ENCODE assay signal across 14 mouse cellular contexts in the genomic region with DNA sequence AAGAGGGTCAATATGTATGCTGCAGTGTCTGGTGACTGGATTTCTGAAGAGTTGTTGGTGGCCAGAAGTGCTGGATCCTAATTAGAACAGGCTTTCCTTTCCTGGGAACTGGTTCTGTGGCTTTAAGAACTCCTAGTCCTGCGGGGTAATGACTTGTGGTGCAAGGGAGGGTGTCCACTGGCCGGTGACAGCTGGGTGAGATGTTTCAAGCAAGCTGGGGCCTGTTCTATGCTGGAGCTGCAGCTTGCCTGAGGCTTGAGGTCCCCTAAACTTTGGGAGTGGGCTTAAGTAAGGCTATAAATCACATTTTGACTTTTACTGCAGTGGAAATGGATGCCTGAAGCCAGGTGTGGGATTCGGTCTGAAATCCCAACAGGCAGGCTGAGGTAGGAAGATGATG. TPM values are rescaled to one million over a fixed set of nuclear protein-coding genes. Genes with fewer than 3 reads are reported as not detected.
DNase-seq lines count a peak whose midpoint lies in the region; ATAC-seq lines count a peak whose summit lies in the region.
"Had no signal": no experiment of that assay in that cellular context is flagged by ENCODE, and none has a peak within 500 bp of the region (broad histone marks: within the 10 kb centered on the region; RNA-seq: fewer than 3 reads in every experiment).

No protein-coding gene starts in this region.

- H3K9me3 ChIP-seq in lung, embryonic 15.5 days = no peaks in the 10 kb centered on the region
- H3K9me3 ChIP-seq: G1E; limb, embryonic 15.5 days had no signal

- WGBS in lung, embryonic 15.5 days = 37% methylated on average over 3 of the region's 3 CpGs

- H3K27me3 ChIP-seq in lung, embryonic 15.5 days = no peaks in the 10 kb centered on the region
- H3K27me3 ChIP-seq: limb, embryonic 15.5 days had no signal

- intact Hi-C loops in left cerebral cortex, postnatal 4 days (cut with DNase I) = no loop called here

- no peak overlapping the region for H3K4me2 ChIP-seq in lung, embryonic 15.5 days
- H3K4me2 ChIP-seq: limb, embryonic 15.5 days had no signal

- DNase-seq in embryo, embryonic 10 days (ENCODE audit: low spot score) = peak; percentile 48
- no peak for DNase-seq in embryo, embryonic 9.5 days (ENCODE audit: extremely low spot score)
- peak; percentile 46 for DNase-seq in adipocyte (ENCODE audit: low spot score)
- peak; percentile 32 for DNase-seq in heart, postnatal 4 days
- no peak for DNase-seq in left cerebral cortex, postnatal 4 days
- DNase-seq in c-Kit-positive CD71-positive TER-119-positive erythroid progenitor cells, embryonic 14.5 days (ENCODE audit: low spot score) = no peak
- DNase-seq: gastrocnemius, postnatal 36 days had no signal

- H3K36me3 ChIP-seq in lung, embryonic 15.5 days = peaks cover 57% of the 10 kb centered on the region
- H3K36me3 ChIP-seq: G1E had no signal

- no peak for ATAC-seq in lung, embryonic 15.5 days (ENCODE audit: borderline replicate concordance, extremely low read depth, low FRiP score, low TSS enrichment)
- no peak for ATAC-seq in megakaryocyte, adult 5-6 weeks (ENCODE audit: poor library complexity, severe bottlenecking)

- peaks cover 21% of the 10 kb centered on the region for H3K4me1 ChIP-seq in lung, embryonic 15.5 days

- peak overlapping the region; percentile 42; the same call in 1 of the 2 replicates for H3K27ac ChIP-seq in lung, embryonic 15.5 days

- no peak overlapping the region for H3K4me3 ChIP-seq in lung, embryonic 15.5 days
- H3K4me3 ChIP-seq: limb, embryonic 15.5 days had no signal

- no peak overlapping the region for H3K9ac ChIP-seq in lung, embryonic 15.5 days
- H3K9ac ChIP-seq: limb, embryonic 15.5 days had no signal

RNA-seq across cellular contexts. Expression of a gene that starts 30.5 kb away (rescaled TPM):
- total RNA-seq in heart, postnatal 4 days (2021) = 100 to 1,000 TPM; 266 to 279 TPM
- 111 and 118 TPM in 2 replicates for polyA plus RNA-seq in lung, embryonic 15.5 days (2015; fragmentation: Nextera tagmentation; extraction: Ambion mirVana)
- 0.20 and 1.0 TPM in 2 replicates for total RNA-seq in megakaryocyte, adult 5-6 weeks (2015)
- total RNA-seq in megakaryocyte, adult 5-6 weeks (2017) = 2.5 and 9.6 TPM in 2 replicates
- 10 to 100 TPM; 50.9 to 55.7 TPM for total RNA-seq in left cerebral cortex, postnatal 4 days (2021)
- polyA plus RNA-seq: G1E had no signal

RNA-seq across cellular contexts. Expression of a gene that starts 54.9 kb away (rescaled TPM):
- total RNA-seq in heart, postnatal 4 days (2021) = not detected
- polyA plus RNA-seq in lung, embryonic 15.5 days (2015; fragmentation: Nextera tagmentation; extraction: Ambion mirVana) = not detected in 2 replicates
- not detected in 2 replicates for total RNA-seq in megakaryocyte, adult 5-6 weeks (2015)
- total RNA-seq in megakaryocyte, adult 5-6 weeks (2017) = not detected in 2 replicates
- total RNA-seq in left cerebral cortex, postnatal 4 days (2021) = not detected
- total RNA-seq: adrenal gland, adult 18-20 months; G1E; gastrocnemius, postnatal 36 days; midbrain, postnatal 0 days had no signal
- polyA plus RNA-seq: G1E; large intestine, adult 2 months; limb, embryonic 15.5 days; midbrain, postnatal 0 days had no signal

RNA-seq across cellular contexts. Expression of a gene that starts 55.7 kb away (rescaled TPM):
- 100 to 1,000 TPM; 309 to 328 TPM for total RNA-seq in heart, postnatal 4 days (2021)
- polyA plus RNA-seq in lung, embryonic 15.5 days (2015; fragmentation: Nextera tagmentation; extraction: Ambion mirVana) = 115 and 119 TPM in 2 replicates
- 68.0 and 73.7 TPM in 2 replicates for total RNA-seq in megakaryocyte, adult 5-6 weeks (2015)
- total RNA-seq in megakaryocyte, adult 5-6 weeks (2017) = 76.8 and 86.3 TPM in 2 replicates
- 10 to 100 TPM; 86.5 to 94.7 TPM for total RNA-seq in left cerebral cortex, postnatal 4 days (2021)

Comparison
In these comparisons a context has a peak if more than half of its experiments do, and no peak if none do; other contexts are left out.
1. DNase-seq: peak in embryo, embryonic 10 days (single experiment), adipocyte (single experiment) and heart, postnatal 4 days (single experiment); none in embryo, embryonic 9.5 days (single experiment), left cerebral cortex, postnatal 4 days (single experiment) and c-Kit-positive CD71-positive TER-119-positive erythroid progenitor cells, embryonic 14.5 days (single experiment).
2. RNA of a gene that starts 30.5 kb away (total RNA-seq): 266 to 279 TPM in heart, postnatal 4 days and 50.9 to 55.7 TPM in left cerebral cortex, postnatal 4 days; 0.20 to 9.6 TPM in megakaryocyte, adult 5-6 weeks; every median in the first group is over 4 times any median in the second.